Comparison of ENCODE assay signal across 49 mouse cellular contexts in the genomic region with DNA sequence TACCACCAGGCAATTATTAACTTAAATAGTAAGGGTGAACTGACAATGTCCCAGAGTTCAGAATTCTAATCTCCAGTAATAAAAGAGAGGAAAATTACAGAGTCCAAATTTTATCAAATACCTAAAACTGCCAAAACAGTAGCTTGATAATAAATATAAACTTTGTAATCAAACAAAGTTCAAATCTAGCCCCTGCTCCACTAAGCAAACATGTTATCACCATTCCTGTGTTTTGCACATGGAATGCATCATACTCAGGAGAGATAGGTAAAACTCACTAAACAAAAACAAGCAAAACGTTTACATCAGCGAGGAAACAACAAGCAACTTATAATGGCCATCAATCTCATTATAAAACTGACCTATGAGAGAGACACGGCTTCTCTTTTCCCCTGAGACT. TPM values are rescaled to one million over a fixed set of nuclear protein-coding genes. Genes with fewer than 3 reads are reported as not detected.
"Had no signal": no experiment of that assay in that cellular context is flagged by ENCODE, and none has a peak within 500 bp of the region (broad histone marks: within the 10 kb centered on the region; RNA-seq: fewer than 3 reads in every experiment).

No protein-coding gene starts in this region.

- ATAC-seq: hindbrain, embryonic 16.5 days; hindbrain, postnatal 0 days; inflammation-experienced regulatory T-cells, adult 6 months had no signal

- H3K4me1 ChIP-seq: heart, embryonic 10.5 days; heart, embryonic 12.5 days; heart, embryonic 13.5 days; heart, embryonic 15.5 days; hindbrain, embryonic 10.5 days; hindbrain, embryonic 12.5 days; hindbrain, embryonic 13.5 days; hindbrain, embryonic 15.5 days had no signal

- H3K9ac ChIP-seq: heart, embryonic 12.5 days; heart, embryonic 13.5 days; heart, embryonic 15.5 days; hindbrain, embryonic 12.5 days; hindbrain, embryonic 13.5 days; hindbrain, embryonic 14.5 days; hindbrain, embryonic 15.5 days had no signal

- H3K9me3 ChIP-seq: heart, embryonic 10.5 days; heart, embryonic 12.5 days; heart, embryonic 13.5 days; heart, embryonic 15.5 days; hindbrain, embryonic 10.5 days; hindbrain, embryonic 12.5 days; hindbrain, embryonic 13.5 days; hindbrain, embryonic 15.5 days had no signal

- H3K4me2 ChIP-seq: heart, embryonic 11.5 days; heart, embryonic 12.5 days; heart, embryonic 13.5 days; heart, embryonic 15.5 days; hindbrain, embryonic 12.5 days; hindbrain, embryonic 13.5 days; hindbrain, embryonic 14.5 days; hindbrain, embryonic 15.5 days had no signal

- H3K27ac ChIP-seq: heart, adult 2 months; heart, embryonic 10.5 days; heart, embryonic 13.5 days; heart, embryonic 15.5 days; hindbrain, embryonic 10.5 days; hindbrain, embryonic 12.5 days; hindbrain, embryonic 13.5 days; hindbrain, embryonic 14.5 days; hindbrain, embryonic 15.5 days; hindbrain, postnatal 0 days; kidney, postnatal 0 days; layer of hippocampus, adult 2 months had no signal

- DNase-seq: heart, adult 18-20 months; heart, adult 2 months; heart, postnatal 10 days; heart, postnatal 14 days; heart, postnatal 36 days; heart, postnatal 4 days; kidney, adult 11 months; kidney, adult 18-20 months; kidney, adult 2 months; kidney, adult 8-10 months; kidney, adult 9 months; kidney, postnatal 10 days; kidney, postnatal 14 days; kidney, postnatal 25 days; kidney, postnatal 36 days; kidney, postnatal 4 days; layer of hippocampus, adult 9-11 months; layer of hippocampus, postnatal 36 days had no signal

- H3K4me3 ChIP-seq: heart, adult 2 months; heart, embryonic 10.5 days; heart, embryonic 12.5 days; heart, embryonic 13.5 days; heart, embryonic 15.5 days; hindbrain, embryonic 10.5 days; hindbrain, embryonic 12.5 days; hindbrain, embryonic 13.5 days; hindbrain, embryonic 15.5 days; layer of hippocampus, adult 2 months had no signal

- H3K36me3 ChIP-seq: heart, embryonic 10.5 days; heart, embryonic 12.5 days; heart, embryonic 13.5 days; heart, embryonic 15.5 days; hindbrain, embryonic 10.5 days; hindbrain, embryonic 12.5 days; hindbrain, embryonic 13.5 days; hindbrain, embryonic 15.5 days had no signal

- H3K27me3 ChIP-seq: heart, embryonic 12.5 days; heart, embryonic 13.5 days; heart, embryonic 15.5 days; hindbrain, embryonic 12.5 days; hindbrain, embryonic 13.5 days; hindbrain, embryonic 15.5 days had no signal

RNA-seq across cellular contexts. Expression of gene Adh4, which starts 5.1 kb away (rescaled TPM):
- total RNA-seq: heart, adult 18-20 months; heart, adult 2 months; heart, adult 8-10 months; heart, postnatal 10 days; heart, postnatal 14 days; heart, postnatal 25 days; heart, postnatal 36 days; heart, postnatal 4 days; hematopoietic stem cell, adult 5-6 weeks; hindbrain, postnatal 0 days; layer of hippocampus, adult 18-20 months; layer of hippocampus, adult 2 months; layer of hippocampus, adult 8-10 months; layer of hippocampus, postnatal 10 days; layer of hippocampus, postnatal 14 days; layer of hippocampus, postnatal 25 days; layer of hippocampus, postnatal 36 days; left cerebral cortex, adult 18-20 months had no signal
- polyA plus RNA-seq: heart, adult 2 months; heart, embryonic 10.5 days; heart, embryonic 11.5 days; heart, embryonic 12.5 days; heart, embryonic 13.5 days; heart, embryonic 14.5 days; heart, embryonic 15.5 days; heart, embryonic 16.5 days; heart, postnatal 0 days; hindbrain, embryonic 10.5 days; hindbrain, embryonic 11.5 days; hindbrain, embryonic 12.5 days; hindbrain, embryonic 13.5 days; hindbrain, embryonic 15.5 days; hindbrain, embryonic 16.5 days; hindbrain, postnatal 0 days; intestine, embryonic 14.5 days; kidney, embryonic 14.5 days; kidney, embryonic 16.5 days; kidney, postnatal 0 days had no signal
